Mouse (Mus musculus) E14TG2a.4 (cell line): ENCODE measurements at regions not wholly inside any gene's neighbourhood (a gene's known extent, or its start where the extent isn't known, plus 50 kb on each side); places are given as distances from the start of the nearest gene placed in this dataset.

Source experiments
- H3K27me3 ChIP-seq: 2 replicates; pipeline ENCODE4 v1.6.1; 2014; ENCODE audit warnings: low read length, control low read depth; ENCODE audit not compliant: insufficient read depth
- H3K36me3 ChIP-seq: 2 replicates; pipeline ENCODE4 v1.6.1; 2014; ENCODE audit warnings: low read length, control low read depth; ENCODE audit not compliant: insufficient read depth
- H3K4me1 ChIP-seq: replicated peaks from 2 replicates; pipeline ENCODE4 v1.6.1; 2014; ENCODE audit warnings: low read depth, low read length, control low read depth
- H3K4me3 ChIP-seq: replicated peaks from 2 replicates; pipeline ENCODE4 v1.5.1; 2014; ENCODE audit warnings: mild to moderate bottlenecking, low read length
- H3K9me3 ChIP-seq: 2 replicates; pipeline ENCODE4 v1.6.1; 2014; ENCODE audit warnings: low read length, control low read depth
- CTCF ChIP-seq: conservative IDR thresholded peaks from 2 replicates; pipeline ENCODE4 v1.5.1; 2014; ENCODE audit warnings: low read length
- NANOG ChIP-seq: IDR thresholded peaks from 2 replicates; pipeline ENCODE4 v1.6.1; 2014; ENCODE audit warnings: borderline replicate concordance, low read length, mixed read lengths
- POU5F1 ChIP-seq: IDR thresholded peaks from 2 replicates; pipeline ENCODE4 v1.6.1; 2014; ENCODE audit warnings: low read length, borderline replicate concordance

DNA sequence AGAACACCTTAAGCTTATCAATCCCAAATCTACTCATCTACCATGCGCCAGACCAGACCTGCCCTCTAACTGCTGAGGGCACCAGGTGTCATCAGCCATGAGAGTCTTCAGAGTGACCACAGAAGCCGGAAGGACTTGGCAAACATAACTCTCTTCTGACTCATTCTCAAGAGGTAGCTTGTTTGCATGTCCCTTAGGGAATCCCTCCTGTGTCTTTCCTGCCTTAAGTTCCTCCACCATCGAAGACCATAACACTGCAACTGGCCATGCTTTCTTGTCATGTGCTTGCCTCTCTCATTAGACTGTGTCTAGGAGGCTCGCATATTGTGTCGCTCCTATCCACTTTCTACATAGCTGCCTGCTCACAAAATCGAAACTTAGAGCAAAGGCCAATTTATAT lies 226.1 kb upstream of the Ncam1 start:
- H3K4me3 ChIP-seq, result no peak overlapping the region
- TF ChIP-seq NANOG, result no peak
- no peak for TF ChIP-seq POU5F1
- no peak for TF ChIP-seq CTCF
- H3K36me3 ChIP-seq, result no peaks in the 10 kb centered on the region
- H3K9me3 ChIP-seq, result no peaks in the 10 kb centered on the region
- no peaks in the 10 kb centered on the region for H3K27me3 ChIP-seq
- no peaks in the 10 kb centered on the region for H3K4me1 ChIP-seq

DNA sequence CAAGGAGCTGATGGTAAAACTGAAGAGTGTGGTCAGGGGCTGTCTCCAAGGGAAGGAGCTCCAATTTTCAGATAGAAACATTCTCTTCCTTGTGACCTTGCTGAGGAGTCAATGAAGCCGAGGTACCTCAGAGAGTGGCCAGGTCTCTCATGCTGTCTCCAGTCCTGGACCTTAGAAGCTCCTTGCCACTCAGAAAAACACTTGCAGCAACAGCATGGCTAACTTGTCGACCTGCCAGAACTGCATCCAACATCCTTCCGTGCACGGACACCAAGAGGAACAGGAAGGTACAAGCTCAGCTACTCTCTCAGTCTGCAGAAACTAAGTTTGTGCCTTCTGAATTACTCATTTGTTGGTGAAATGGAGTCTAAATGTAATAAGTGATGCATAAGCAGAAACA lies 214.9 kb upstream of the Ncam1 start:
- TF ChIP-seq CTCF, result no peak
- Histone ChIP-seq H3K4me3 (no peak overlapping the region), H3K27me3 (no peaks in the 10 kb centered on the region), H3K36me3 (no peaks in the 10 kb centered on the region), H3K9me3 (no peaks in the 10 kb centered on the region), H3K4me1 (peaks cover 3% of the 10 kb centered on the region; the same call in 1 of the 2 replicates)

DNA sequence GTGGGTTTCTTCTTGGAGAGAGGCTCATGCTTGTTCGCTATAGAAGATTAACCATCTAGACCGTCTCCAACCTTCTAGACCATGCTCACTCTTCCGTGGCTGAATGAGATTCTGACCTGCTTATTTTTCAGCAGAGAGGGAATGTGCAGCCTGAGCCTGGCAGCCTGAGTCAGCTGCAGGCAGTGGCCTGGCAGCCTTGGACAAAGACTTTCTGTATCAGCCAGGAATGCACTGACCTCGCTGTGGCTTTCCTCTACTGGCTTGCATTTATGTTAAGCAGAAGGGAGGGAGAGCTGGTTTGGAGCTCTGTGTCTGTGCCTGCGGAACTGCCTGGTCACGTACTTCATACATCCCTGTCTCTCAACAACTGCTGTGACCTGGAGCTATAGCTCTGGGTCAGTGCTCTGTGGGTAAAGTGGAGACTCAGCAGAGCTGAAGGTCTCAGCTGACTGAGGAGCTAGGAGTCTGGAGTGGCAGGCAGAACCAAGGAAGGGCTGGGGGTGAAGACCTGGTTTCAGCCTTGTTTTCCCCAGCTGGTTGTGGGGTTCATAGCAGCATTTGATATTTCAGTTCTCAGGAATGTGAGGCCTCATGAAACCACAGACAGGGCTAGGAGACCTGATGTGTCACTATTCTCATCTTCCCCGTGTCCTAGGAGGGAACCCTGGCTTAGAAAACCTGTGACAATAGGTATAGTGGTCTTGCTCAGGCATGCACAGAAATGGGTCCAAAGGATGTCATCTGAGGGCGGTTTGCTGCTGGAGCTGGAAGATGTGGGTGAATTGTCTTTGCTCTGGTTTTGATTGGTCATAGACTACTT lies 207.2 kb upstream of the Ncam1 start:
- no peak for TF ChIP-seq POU5F1
- H3K9me3 ChIP-seq, result no peaks in the 10 kb centered on the region
- peaks cover 7% of the 10 kb centered on the region; the same call in 1 of the 2 replicates for H3K4me1 ChIP-seq
- H3K36me3 ChIP-seq, result no peaks in the 10 kb centered on the region
- H3K27me3 ChIP-seq, result no peaks in the 10 kb centered on the region
- H3K4me3 ChIP-seq, result no peak overlapping the region

DNA sequence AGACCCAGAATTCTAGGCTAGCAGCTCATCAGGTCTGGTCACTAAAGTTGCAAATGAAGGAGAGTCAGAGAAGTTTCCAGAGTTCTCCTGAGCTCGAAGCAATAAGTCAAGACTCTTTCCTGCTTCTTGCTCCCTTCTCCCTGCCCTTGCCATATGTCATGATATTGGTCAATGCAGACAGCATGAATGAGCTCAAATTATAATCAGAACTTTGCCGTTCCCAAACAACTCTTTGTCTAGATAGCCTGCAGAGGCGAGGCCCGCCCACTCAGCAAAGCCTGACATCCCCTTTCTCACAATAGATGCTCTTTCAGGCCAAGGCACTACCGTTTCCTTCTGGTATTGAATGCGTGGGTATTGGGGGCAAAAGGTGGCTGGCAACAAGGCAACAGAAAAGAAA lies 204.0 kb upstream of the Ncam1 start:
- 0 out of 2 replicates have a peak, but pooled peaks cover 4% of the 10 kb centered on the region for H3K4me1 ChIP-seq
- H3K4me3 ChIP-seq, result no peak overlapping the region
- no peaks in the 10 kb centered on the region for H3K27me3 ChIP-seq
- H3K9me3 ChIP-seq, result peaks cover 13% of the 10 kb centered on the region; the same call in 1 of the 2 replicates
- no peaks in the 10 kb centered on the region for H3K36me3 ChIP-seq
- TF ChIP-seq NANOG (no peak), CTCF (no peak), POU5F1 (no peak)

DNA sequence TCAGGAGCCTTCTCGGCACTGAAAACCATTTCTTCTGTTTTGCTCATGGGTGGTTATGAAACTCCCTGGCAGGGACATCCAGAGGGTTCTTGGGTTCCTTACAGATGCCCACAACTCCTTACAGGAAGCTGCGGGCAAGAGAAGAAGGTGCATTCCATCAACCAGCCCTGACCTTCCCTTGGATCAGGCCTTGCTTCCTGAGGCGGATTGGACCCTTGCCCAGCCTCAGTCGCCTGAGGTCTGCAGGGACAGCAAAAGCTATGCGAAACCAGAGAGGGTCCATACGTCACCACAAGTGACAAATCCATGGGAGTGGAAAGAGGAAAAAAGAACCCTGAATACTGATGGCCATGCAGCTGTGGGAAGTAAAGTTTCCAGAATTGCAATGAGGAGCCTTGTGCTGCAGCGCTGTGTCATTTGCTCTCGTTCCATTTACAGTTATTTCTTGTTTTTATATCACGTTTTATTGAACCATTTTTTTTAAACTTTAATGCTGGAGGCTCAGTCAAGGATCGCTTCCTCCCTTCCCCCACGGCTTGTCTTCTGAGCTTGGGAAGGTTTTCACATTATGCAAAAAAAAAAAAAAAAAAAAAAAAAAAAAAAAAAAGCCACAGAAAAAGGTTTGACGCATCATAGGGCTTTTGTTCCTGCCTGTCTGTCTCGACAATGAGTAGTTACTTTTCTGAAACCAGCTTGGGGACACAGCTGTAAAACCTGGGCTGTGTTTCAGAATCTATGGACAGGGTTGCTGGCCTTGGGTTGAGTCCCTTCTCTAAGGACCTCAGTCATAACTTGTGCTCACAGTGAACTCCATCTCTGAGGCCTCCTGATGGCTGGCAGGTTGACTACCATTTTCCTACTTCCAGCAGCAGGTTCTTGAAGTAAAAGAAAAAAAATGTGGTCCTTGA lies 202.0 kb upstream of the Ncam1 start:
- Histone ChIP-seq H3K4me3 (no peak overlapping the region), H3K27me3 (no peaks in the 10 kb centered on the region), H3K4me1 (0 out of 2 replicates have a peak, but pooled peaks cover 1% of the 10 kb centered on the region), H3K9me3 (peaks cover 21% of the 10 kb centered on the region), H3K36me3 (no peaks in the 10 kb centered on the region)
- TF ChIP-seq POU5F1 (no peak), CTCF (no peak), NANOG (no peak)

DNA sequence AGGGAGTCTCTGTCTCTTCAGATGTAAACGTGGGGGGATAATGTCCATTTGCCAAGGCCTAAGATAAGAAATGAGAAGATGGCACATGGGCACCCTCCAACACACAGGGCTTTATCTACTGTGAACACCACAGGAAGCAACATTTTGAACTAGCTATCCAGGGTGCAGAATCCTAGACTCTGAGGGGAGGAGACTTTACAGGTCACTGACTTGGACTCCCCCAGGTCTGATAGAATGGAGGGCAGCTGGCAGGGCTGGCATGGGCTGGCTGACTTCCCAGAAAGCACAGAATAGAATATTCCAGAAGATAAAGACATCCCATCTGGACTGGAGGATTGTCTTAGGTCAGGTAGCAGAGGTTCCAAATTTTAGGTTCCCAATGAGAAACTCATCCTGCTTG lies 201.2 kb upstream of the Ncam1 start:
- H3K36me3 ChIP-seq, result no peaks in the 10 kb centered on the region

DNA sequence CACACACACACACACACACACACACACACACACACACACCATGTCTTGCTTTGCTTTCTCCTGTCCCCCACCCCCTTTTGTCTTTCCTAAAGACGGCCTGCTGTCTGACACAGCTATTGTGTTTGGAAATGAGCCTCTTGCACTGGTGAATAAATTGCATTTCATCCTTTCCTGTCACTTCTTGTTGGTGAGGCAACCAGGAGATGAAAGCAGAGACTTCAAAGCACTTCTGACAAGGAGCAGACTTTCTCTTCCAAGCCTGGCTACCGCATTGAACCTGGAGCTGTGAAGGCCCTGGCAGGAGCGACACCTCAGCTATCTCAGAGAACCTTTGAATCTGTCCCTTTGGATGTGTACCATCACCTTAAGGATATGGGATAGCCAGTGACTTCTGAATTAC lies 199.4 kb upstream of the Ncam1 start:
- TF ChIP-seq NANOG, result no peak
- no peak for TF ChIP-seq CTCF
- no peak for TF ChIP-seq POU5F1
- H3K4me3 ChIP-seq, result no peak overlapping the region
- no peaks in the 10 kb centered on the region for H3K27me3 ChIP-seq
- H3K4me1 ChIP-seq, result no peaks in the 10 kb centered on the region
- no peaks in the 10 kb centered on the region for H3K36me3 ChIP-seq
- H3K9me3 ChIP-seq, result peaks cover 28% of the 10 kb centered on the region

More for the DNA sequence above, 201.2 kb upstream of the Ncam1 start:
- no peak overlapping the region for H3K4me3 ChIP-seq
- H3K27me3 ChIP-seq, result no peaks in the 10 kb centered on the region
- TF ChIP-seq NANOG (no peak), CTCF (no peak), POU5F1 (no peak)
- H3K4me1 ChIP-seq, result no peaks in the 10 kb centered on the region
- peaks cover 26% of the 10 kb centered on the region for H3K9me3 ChIP-seq

DNA sequence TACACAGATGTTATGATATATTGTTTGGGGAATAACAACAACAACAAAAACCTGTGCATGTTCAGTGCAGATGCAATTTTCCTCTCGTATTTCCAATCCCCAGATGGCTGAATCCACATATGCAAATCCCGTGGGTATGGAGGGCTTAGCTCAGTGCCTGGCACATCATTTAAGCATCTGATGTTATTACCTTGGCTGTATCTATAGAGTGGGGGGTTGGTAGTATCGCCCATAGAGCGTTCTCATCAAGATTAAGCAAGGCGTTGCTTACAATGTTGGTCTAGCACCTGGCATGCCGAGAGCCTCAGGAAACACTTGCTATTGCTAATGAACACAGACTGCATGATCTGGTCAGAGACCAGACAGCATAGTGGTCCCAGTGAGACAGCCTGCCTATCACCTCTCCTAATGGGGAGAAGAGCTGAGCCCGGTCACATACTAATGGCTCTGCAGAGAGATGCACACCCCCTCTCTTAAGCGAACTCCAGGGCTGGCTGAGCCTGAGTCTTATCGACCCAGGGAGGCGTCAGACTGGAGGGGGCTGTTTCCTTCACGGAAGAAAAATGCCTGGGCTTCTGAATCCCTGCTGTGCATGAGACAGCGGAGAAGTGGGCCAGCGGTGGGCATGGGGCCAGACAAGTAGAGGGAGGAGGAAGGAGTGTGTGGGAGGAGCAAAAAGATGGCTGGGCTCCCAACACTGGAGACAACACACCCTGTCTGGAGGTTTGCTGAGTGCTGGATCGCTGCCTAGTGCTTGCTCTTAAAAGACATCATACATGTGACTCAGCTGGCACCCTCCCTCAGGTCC lies 190.9 kb upstream of the Ncam1 start:
- no peaks in the 10 kb centered on the region for H3K27me3 ChIP-seq
- no peak overlapping the region for H3K4me3 ChIP-seq
- peaks cover 5% of the 10 kb centered on the region; the same call in 1 of the 2 replicates for H3K4me1 ChIP-seq
- peaks cover 19% of the 10 kb centered on the region; the same call in 1 of the 2 replicates for H3K9me3 ChIP-seq
- TF ChIP-seq POU5F1 (no peak), CTCF (no peak), NANOG (no peak)
- no peaks in the 10 kb centered on the region for H3K36me3 ChIP-seq
